Mouse (Mus musculus) neural tube, embryonic 12.5 days (tissue): ENCODE results near the gene Akna. TPM values are rescaled to one million over a fixed set of nuclear protein-coding genes. Genes with fewer than 3 reads are reported as not detected.

Source experiments
- ATAC-seq: fragments of 200-750 bp; cut with Nextera tagmentation; 2 replicates; pipeline ENCODE4 v1.8.0; 2017; ENCODE audit warnings: low read depth, mild to moderate bottlenecking, moderate TSS enrichment, moderate library complexity; ENCODE audit not compliant: low FRiP score
- H3K27ac ChIP-seq: fragments of 300-500 bp; sonication (generic); 2 replicates; pipeline ENCODE4 v1.5.1; 2016
- H3K27me3 ChIP-seq: fragments of 300-500 bp; sonication (generic); replicated peaks from 2 replicates; pipeline ENCODE4 v1.6.1; 2016; ENCODE audit warnings: mild to moderate bottlenecking
- H3K36me3 ChIP-seq: fragments of 300-500 bp; sonication (generic); 2 replicates; pipeline ENCODE4 v1.6.1; 2016; ENCODE audit warnings: mild to moderate bottlenecking
- H3K4me1 ChIP-seq: fragments of 300-500 bp; sonication (generic); 2 replicates; pipeline ENCODE4 v1.6.1; 2016
- H3K4me2 ChIP-seq: fragments of 300-500 bp; sonication (generic); replicated peaks from 2 replicates; pipeline ENCODE4 v1.6.1; 2016; ENCODE audit warnings: mild to moderate bottlenecking
- H3K4me3 ChIP-seq: fragments of 300-500 bp; sonication (generic); 2 replicates; pipeline ENCODE4 v1.5.1; 2016
- H3K9ac ChIP-seq: fragments of 300-500 bp; sonication (generic); 2 replicates; pipeline ENCODE4 v1.6.1; 2016; ENCODE audit warnings: mild to moderate bottlenecking
- H3K9me3 ChIP-seq: fragments of 300-500 bp; sonication (generic); 2 replicates; pipeline ENCODE4 v1.6.1; 2016; ENCODE audit warnings: mild to moderate bottlenecking
- WGBS: fragments of 180-500 bp; shearing (Covaris S2); methylation state at CpG from one replicate; pipeline ENCODE4 v1.1.7; 2016; 5-methylcytosine and 5-hydroxymethylcytosine counted together
- polyA plus RNA-seq: library from polyadenylated mRNA; unstranded; fragments of >200 nt; fragmentation: Nextera tagmentation; extraction: Ambion mirVana; gene quantifications from 2 replicates; pipeline ENCODE4 v1.2.1, GENCODE M21; 2016

Gene Akna
- polyA plus RNA-seq, 1 experiment from 2014 or later: 7.5 TPM

- Histone ChIP-seq H3K4me1 (no peaks in the 10 kb centered on the region), H3K9ac (no peak overlapping the region), H3K27me3 (no peaks in the 10 kb centered on the region), H3K4me2 (no peak overlapping the region), H3K36me3 (no peaks in the 10 kb centered on the region), H3K4me3 (no peak overlapping the region), H3K9me3 (no peaks in the 10 kb centered on the region), H3K27ac (no peak overlapping the region)
- 58% methylated on average over 8 of the region's 8 CpGs for WGBS
- no peak for ATAC-seq
Observed at GRCm38 (mm10) chr4:63426308-63426707, 23.2 kb upstream of the Akna start.

DNA sequence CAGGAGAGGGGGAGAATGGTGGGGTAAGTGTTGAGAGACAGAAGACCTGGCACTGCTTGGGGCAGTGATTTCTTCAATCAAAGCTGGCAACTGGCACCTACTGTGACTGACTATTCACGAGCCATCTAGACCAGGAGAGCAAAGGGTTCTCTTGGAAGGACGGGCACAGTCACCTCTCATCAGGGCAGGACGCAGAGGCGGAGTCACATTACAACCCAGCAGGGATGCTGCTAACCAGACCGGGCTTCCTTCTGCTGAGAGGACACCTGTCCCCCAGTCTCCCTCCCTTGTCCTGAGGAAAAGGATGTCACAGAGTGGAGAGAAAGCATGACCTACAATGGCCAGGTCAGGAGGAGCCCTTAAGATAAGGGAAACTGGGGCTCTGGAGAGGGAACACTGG is 20.7 kb upstream of the Akna start:
- Histone ChIP-seq H3K4me1 (0 out of 2 replicates have a peak, but pooled peaks cover 7% of the 10 kb centered on the region), H3K9ac (no peak overlapping the region), H3K36me3 (no peaks in the 10 kb centered on the region), H3K4me2 (no peak overlapping the region), H3K27ac (no peak overlapping the region), H3K4me3 (no peak overlapping the region), H3K9me3 (no peaks in the 10 kb centered on the region), H3K27me3 (no peaks in the 10 kb centered on the region)
- 26% methylated on average over 5 of the region's 5 CpGs for WGBS
- no peak for ATAC-seq

GRCm38 (mm10) chr4:63423231-63423630 is 20.1 kb upstream of the Akna start:
- H3K4me1 ChIP-seq: 0 out of 2 replicates have a peak, but pooled peaks cover 7% of the 10 kb centered on the region
- H3K4me3 ChIP-seq: no peak overlapping the region
- no peak overlapping the region for H3K4me2 ChIP-seq
- H3K9me3 ChIP-seq: no peaks in the 10 kb centered on the region
- H3K36me3 ChIP-seq: no peaks in the 10 kb centered on the region
- H3K27ac ChIP-seq: no peak overlapping the region
- ATAC-seq: no peak
- no peak overlapping the region for H3K9ac ChIP-seq
- 56% methylated on average over 1 of the region's 1 CpGs for WGBS
- H3K27me3 ChIP-seq: no peaks in the 10 kb centered on the region

DNA sequence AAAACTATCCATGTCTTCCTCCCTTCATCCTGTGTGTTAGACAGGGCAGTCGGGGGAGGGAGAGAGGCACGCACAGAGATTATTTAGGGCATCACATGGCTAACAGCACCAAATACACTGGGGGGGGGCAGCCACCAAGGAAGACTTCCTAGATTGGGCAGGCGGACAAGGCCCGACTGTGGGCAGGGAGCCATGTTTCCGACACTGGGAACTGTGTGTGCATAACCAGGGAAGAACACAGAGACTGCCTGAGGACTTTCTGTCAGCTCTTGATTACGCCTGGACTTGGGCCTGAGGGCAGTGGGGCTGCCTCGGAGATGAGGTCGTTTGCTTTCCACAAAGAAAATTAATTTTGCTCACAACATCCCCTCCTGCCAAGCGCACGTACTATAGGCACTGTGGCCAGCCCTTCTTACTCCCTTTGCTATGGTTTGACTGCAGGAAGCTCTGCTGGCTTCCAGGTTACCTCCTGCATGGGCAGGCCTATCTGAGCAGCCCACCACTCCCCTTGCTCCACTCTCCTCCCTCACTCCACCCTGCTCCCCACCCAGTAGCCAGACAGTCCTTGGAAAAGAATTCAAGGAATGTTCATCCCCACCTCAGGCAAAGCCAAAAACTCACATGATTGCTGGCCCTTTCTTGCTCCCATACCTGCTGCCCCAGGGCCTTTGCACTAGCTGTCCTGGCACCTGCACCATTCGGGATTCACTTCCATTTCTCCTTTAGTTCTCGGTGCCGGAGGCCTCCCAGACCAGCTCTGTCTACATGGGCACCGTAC is 17.2 kb upstream of the Akna start:
- Histone ChIP-seq H3K27me3 (no peaks in the 10 kb centered on the region), H3K36me3 (no peaks in the 10 kb centered on the region; the same call in 1 of the 2 replicates), H3K9ac (no peak overlapping the region), H3K27ac (no peak overlapping the region), H3K4me2 (no peak overlapping the region), H3K4me3 (no peak overlapping the region), H3K4me1 (peaks cover 10% of the 10 kb centered on the region; the same call in 1 of the 2 replicates), H3K9me3 (no peaks in the 10 kb centered on the region)
- WGBS: 76% methylated on average over 14 of the region's 14 CpGs
- ATAC-seq: no peak

DNA sequence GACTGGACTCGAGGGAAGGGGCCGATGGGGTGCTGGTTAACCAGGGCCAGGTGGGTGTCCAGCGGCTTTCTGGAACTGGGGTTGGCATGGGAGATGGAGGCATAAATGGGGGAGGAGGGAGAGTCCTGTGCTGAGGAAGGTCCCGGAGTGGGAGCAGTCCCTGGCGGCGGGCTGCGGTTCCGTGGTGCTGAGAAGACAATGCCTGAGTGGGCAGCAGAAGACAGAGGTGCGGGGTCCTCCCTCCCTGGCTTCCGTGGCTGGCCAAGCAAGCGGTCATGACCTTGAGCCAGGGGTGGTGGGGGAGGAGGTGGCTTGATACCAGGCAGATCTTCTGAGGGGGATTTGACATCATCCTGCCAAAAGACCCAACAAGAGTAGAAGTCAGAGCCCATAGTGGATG is 15.1 kb upstream of the Akna start:
- WGBS: 84% methylated on average over 11 of the region's 11 CpGs
- Histone ChIP-seq H3K27me3 (no peaks in the 10 kb centered on the region), H3K4me2 (no peak overlapping the region), H3K9me3 (no peaks in the 10 kb centered on the region), H3K36me3 (no peaks in the 10 kb centered on the region; the same call in 1 of the 2 replicates), H3K27ac (no peak overlapping the region), H3K4me3 (no peak overlapping the region), H3K4me1 (peaks cover 10% of the 10 kb centered on the region; the same call in 1 of the 2 replicates), H3K9ac (no peak overlapping the region)
- 0 out of 2 replicates have a peak, but pooled peaks have one; percentile 1 for ATAC-seq

DNA sequence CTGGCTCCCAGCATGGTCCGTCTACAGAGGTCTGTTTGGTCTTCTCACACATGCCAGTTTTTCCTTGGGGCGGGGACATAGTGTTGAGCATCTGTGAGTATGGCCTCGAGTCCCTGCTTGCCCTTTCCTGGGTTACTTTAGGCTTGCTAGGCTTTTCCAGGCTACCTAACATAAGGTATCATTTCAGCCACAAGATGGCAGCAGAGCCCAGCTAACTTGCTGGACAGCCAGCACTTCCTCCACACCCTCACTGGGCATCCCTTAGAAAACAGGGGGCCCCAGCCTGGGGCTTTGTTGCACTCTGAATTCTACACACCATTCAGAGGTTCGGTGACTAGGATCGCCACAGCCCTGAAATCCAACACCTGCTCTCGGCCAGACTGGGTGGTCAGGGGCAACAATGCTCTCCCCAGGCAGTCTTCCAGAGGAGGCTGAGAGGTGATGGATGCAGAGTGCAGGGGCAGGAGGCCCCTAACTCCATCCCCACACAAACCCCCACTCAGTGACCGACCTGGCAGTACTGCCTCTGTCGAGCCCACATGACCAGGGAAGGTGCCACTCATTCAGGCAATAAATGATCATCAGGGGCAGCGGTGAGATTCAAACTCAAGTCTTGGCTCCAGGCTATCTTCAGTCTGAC is 14.3 kb upstream of the Akna start:
- Histone ChIP-seq H3K4me3 (no peak overlapping the region), H3K27me3 (no peaks in the 10 kb centered on the region), H3K36me3 (no peaks in the 10 kb centered on the region; the same call in 1 of the 2 replicates), H3K9me3 (no peaks in the 10 kb centered on the region), H3K27ac (no peak overlapping the region), H3K4me1 (peaks cover 10% of the 10 kb centered on the region; the same call in 1 of the 2 replicates), H3K4me2 (no peak overlapping the region), H3K9ac (no peak overlapping the region)
- WGBS: 18% methylated on average over 9 of the region's 9 CpGs
- ATAC-seq: peak; percentile 75

DNA sequence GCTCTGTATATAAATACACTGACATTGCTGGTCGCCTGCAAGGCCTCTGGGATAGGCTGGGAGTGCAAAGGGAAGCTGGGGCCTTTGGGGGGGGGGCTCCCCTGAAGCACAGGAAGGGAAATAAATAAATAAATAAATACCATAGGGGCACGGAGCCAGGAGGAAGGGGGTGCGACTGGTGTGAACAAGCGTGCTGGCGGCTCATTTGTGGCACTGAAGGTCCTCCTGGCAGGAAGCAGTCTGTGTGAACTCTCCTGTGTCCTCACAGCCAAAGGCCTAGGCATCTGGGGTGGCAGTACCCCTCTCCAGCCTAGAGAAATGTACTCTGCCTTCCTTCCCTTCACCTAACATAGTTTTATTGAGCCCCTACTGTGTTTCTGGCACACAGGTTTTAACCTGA is 11.8 kb upstream of the Akna start:
- Histone ChIP-seq H3K36me3 (no peaks in the 10 kb centered on the region; the same call in 1 of the 2 replicates), H3K27ac (no peak overlapping the region), H3K9me3 (no peaks in the 10 kb centered on the region), H3K4me3 (no peak overlapping the region), H3K4me2 (no peak overlapping the region), H3K27me3 (no peaks in the 10 kb centered on the region), H3K9ac (no peak overlapping the region), H3K4me1 (peaks cover 8% of the 10 kb centered on the region)
- ATAC-seq: no peak
- WGBS: 88% methylated on average over 5 of the region's 5 CpGs

- Histone ChIP-seq H3K27ac (no peak overlapping the region), H3K4me2 (peak overlapping the region; percentile 94; the same call in 1 of the 2 replicates)
Observed at GRCm38 (mm10) chr4:63411222-63411621, 8.1 kb upstream of the Akna start.

GRCm38 (mm10) chr4:63410583-63410934 is 7.4 kb upstream of the Akna start:
- no peaks in the 10 kb centered on the region for H3K27me3 ChIP-seq
- H3K4me2 ChIP-seq: peak overlapping the region; percentile 94
- peak overlapping the region; percentile 54 for H3K9ac ChIP-seq
- H3K9me3 ChIP-seq: no peaks in the 10 kb centered on the region
- peak overlapping the region; percentile 56 for H3K4me3 ChIP-seq
- under 1% methylated on average over 19 of the region's 19 CpGs for WGBS
- H3K27ac ChIP-seq: no peak overlapping the region
- no peaks in the 10 kb centered on the region; the same call in 1 of the 2 replicates for H3K36me3 ChIP-seq
- H3K4me1 ChIP-seq: peaks cover 24% of the 10 kb centered on the region
- ATAC-seq: peak; percentile 93

More at GRCm38 (mm10) chr4:63411222-63411621, 8.1 kb upstream of the Akna start:
- Histone ChIP-seq H3K36me3 (no peaks in the 10 kb centered on the region; the same call in 1 of the 2 replicates), H3K9me3 (no peaks in the 10 kb centered on the region), H3K27me3 (no peaks in the 10 kb centered on the region), H3K4me1 (peaks cover 23% of the 10 kb centered on the region), H3K4me3 (no peak overlapping the region), H3K9ac (no peak overlapping the region)
- WGBS: 61% methylated on average over 5 of the region's 5 CpGs
- no peak for ATAC-seq

DNA sequence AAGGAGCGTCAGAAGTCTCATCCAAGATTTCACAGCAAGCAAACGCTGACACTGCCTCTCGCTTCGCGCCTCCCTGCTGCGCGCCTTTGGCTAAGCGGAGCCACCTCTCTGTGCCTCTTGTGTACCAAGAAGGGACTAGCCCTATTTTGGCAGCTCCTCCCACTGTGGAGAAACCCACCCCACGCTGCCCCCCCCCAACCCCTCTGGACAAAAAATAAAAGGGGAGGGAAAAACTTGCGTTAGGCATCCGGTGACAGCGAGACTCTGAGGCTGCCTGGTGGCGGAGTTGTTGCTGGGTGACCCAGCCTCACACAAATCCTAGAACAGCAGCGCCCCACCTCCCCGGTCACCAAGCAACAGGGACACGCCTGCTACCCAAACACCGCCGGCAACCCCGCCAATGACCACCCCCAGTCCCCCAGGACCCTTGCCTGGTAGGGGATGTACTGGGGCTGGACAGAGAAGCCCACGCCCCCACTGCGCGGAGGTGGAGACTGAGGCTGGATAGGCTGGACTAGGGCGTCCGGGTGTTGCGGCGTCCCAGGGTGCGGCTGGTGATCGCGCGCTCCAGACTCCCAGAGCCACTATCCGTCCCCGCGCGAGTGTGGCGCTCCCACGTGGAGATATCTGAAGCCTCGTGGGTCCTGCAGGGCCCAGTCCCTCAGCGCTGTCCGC is 6.9 kb upstream of the Akna start:
- H3K4me2 ChIP-seq: peak overlapping the region; percentile 94
- under 1% methylated on average over 39 of the region's 39 CpGs for WGBS
- peak overlapping the region; percentile 56 for H3K4me3 ChIP-seq
- H3K4me1 ChIP-seq: peaks cover 30% of the 10 kb centered on the region
- H3K27ac ChIP-seq: no peak overlapping the region
- peak overlapping the region; percentile 54 for H3K9ac ChIP-seq
- no peaks in the 10 kb centered on the region for H3K27me3 ChIP-seq
- H3K36me3 ChIP-seq: no peaks in the 10 kb centered on the region
- H3K9me3 ChIP-seq: no peaks in the 10 kb centered on the region
- peak; percentile 81 for ATAC-seq

GRCm38 (mm10) chr4:63409317-63409907 is 6.3 kb upstream of the Akna start:
- 5% methylated on average over 18 of the region's 18 CpGs for WGBS
- Histone ChIP-seq H3K27ac (no peak overlapping the region), H3K4me1 (peaks cover 36% of the 10 kb centered on the region), H3K36me3 (no peaks in the 10 kb centered on the region), H3K9me3 (no peaks in the 10 kb centered on the region), H3K4me2 (peak overlapping the region; percentile 94), H3K27me3 (no peaks in the 10 kb centered on the region), H3K9ac (peak overlapping the region; percentile 54; the same call in 1 of the 2 replicates), H3K4me3 (peak overlapping the region; percentile 56)
- no peak for ATAC-seq

DNA sequence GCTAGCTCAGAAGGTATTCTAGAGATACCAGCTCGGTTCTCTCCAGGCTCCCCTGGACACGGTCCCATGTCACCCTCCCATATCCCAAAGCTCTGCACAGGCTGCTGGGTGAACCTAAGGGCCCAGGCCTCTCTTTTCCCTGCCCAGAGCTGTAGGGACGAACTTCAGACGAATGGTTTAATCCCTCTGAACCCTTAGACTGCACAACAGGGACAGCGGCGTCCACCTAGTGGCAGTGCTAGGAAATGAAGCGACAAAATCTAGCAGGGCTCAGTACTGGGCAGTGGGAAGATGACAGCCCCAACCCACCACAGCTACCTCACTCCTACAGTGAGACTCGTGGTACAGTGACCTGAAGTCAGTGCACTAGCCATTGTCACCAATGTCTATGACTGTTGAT is 5.5 kb upstream of the Akna start:
- WGBS: 7% methylated on average over 8 of the region's 8 CpGs
- H3K4me2 ChIP-seq: peak overlapping the region; percentile 94; the same call in 1 of the 2 replicates
- no peaks in the 10 kb centered on the region for H3K27me3 ChIP-seq
- H3K4me3 ChIP-seq: no peak overlapping the region
- peaks cover 43% of the 10 kb centered on the region for H3K4me1 ChIP-seq
- H3K9me3 ChIP-seq: no peaks in the 10 kb centered on the region
- no peak overlapping the region for H3K9ac ChIP-seq
- no peaks in the 10 kb centered on the region for H3K36me3 ChIP-seq
- no peak overlapping the region for H3K27ac ChIP-seq
- peak; percentile 29 for ATAC-seq
